Mouse (Mus musculus): ENCODE results near the gene Sesn3. TPM values are rescaled to one million over a fixed set of nuclear protein-coding genes. Genes with fewer than 3 reads are reported as not detected.
"Not testable (repeated sequence)": the region's sequence is repeated elsewhere in the genome, so short reads cannot be mapped to it uniquely, and the experiment has no call there.

Gene Sesn3
- 14.8 and 14.9 TPM in 2 replicates for total RNA-seq (2014; rRNA removed)
- 4.2 and 5.6 TPM in 2 replicates for polyA plus RNA-seq (2012; rRNA removed)

GRCm38 (mm10) chr9:14274986-14275720, at the start of gene Sesn3:
Gene Sesn3, plus strand, starts transcription at chr9:14275067.
- H3K27ac ChIP-seq (replicated peaks; ENCODE audit: insufficient read depth, low read depth, low read length): peak within 1 kb of the TSS; percentile 78
- H3K4me1 ChIP-seq (ENCODE audit: control insufficient read depth, insufficient read depth, low read length): no peaks in the 10 kb centered on the region
- peak within 1 kb of the TSS; percentile 21 for H3K9ac ChIP-seq (ENCODE audit: low read depth, low read length)
- H3K4me3 ChIP-seq (ENCODE audit: insufficient read depth, low read depth, low read length): peak within 1 kb of the TSS; percentile 35
- H3K36me3 ChIP-seq (ENCODE audit: control insufficient read depth, insufficient read depth, low read length): no peaks in the 10 kb centered on the region
- WGBS: 4% methylated on average over 25 of the region's 25 CpGs
- peak; percentile 83 for DNase-seq (ENCODE audit: extremely low read depth, low read depth, low spot score)
- H3K27me3 ChIP-seq (ENCODE audit: control insufficient read depth, insufficient read depth, low read length): no peaks in the 10 kb centered on the region
- peaks cover 2% of the 10 kb centered on the region; the same call in 1 of the 2 replicates for H3K79me2 ChIP-seq (ENCODE audit: control insufficient read depth, insufficient read depth, low read length)
- TF ChIP-seq CTCF (IDR thresholded peaks at IDR 0.05; ENCODE audit: low read depth, low read length) (peak; percentile 46; the same call in 1 of the 2 replicates), POLR2A (IDR thresholded peaks at IDR 0.05; ENCODE audit: extremely low read depth, insufficient read depth, low read length) (peak; percentile 42)

- not testable (repeated sequence) for H3K79me2 ChIP-seq (ENCODE audit: control insufficient read depth, insufficient read depth, low read length); H3K36me3 ChIP-seq (ENCODE audit: control insufficient read depth, insufficient read depth, low read length); H3K27ac ChIP-seq (replicated peaks; ENCODE audit: insufficient read depth, low read depth, low read length); DNase-seq (ENCODE audit: extremely low read depth, low read depth, low spot score); H3K9ac ChIP-seq (ENCODE audit: low read depth, low read length); H3K4me3 ChIP-seq (ENCODE audit: insufficient read depth, low read depth, low read length); H3K27me3 ChIP-seq (ENCODE audit: control insufficient read depth, insufficient read depth, low read length); H3K4me1 ChIP-seq (ENCODE audit: control insufficient read depth, insufficient read depth, low read length)
- 88% methylated on average over 2 of the region's 2 CpGs for WGBS
These were observed 47.8 kb upstream of the Sesn3 start for GRCm38 (mm10) chr9:14227086-14227485.

GRCm38 (mm10) chr9:14233702-14234373, 41.0 kb upstream of the Sesn3 start:
- DNase-seq (ENCODE audit: extremely low read depth, low read depth, low spot score): peak; percentile 66
- TF ChIP-seq POLR2A (IDR thresholded peaks at IDR 0.05; ENCODE audit: extremely low read depth, insufficient read depth, low read length) (no peak), CTCF (IDR thresholded peaks at IDR 0.05; ENCODE audit: low read depth, low read length) (no peak)
- Histone ChIP-seq H3K27ac (replicated peaks; ENCODE audit: insufficient read depth, low read depth, low read length) (no peak overlapping the region), H3K27me3 (ENCODE audit: control insufficient read depth, insufficient read depth, low read length) (no peaks in the 10 kb centered on the region), H3K4me1 (ENCODE audit: control insufficient read depth, insufficient read depth, low read length) (peaks cover 15% of the 10 kb centered on the region), H3K4me3 (ENCODE audit: insufficient read depth, low read depth, low read length) (no peak overlapping the region), H3K79me2 (ENCODE audit: control insufficient read depth, insufficient read depth, low read length) (no peaks in the 10 kb centered on the region), H3K36me3 (ENCODE audit: control insufficient read depth, insufficient read depth, low read length) (no peaks in the 10 kb centered on the region), H3K9ac (ENCODE audit: low read depth, low read length) (no peak overlapping the region)
- WGBS: 36% methylated on average over 7 of the region's 7 CpGs

GRCm38 (mm10) chr9:14235286-14235685, 39.6 kb upstream of the Sesn3 start:
- WGBS: 25% methylated on average over 2 of the region's 2 CpGs
- H3K4me3 ChIP-seq (ENCODE audit: insufficient read depth, low read depth, low read length): no peak overlapping the region
- no peak for TF ChIP-seq POLR2A (IDR thresholded peaks at IDR 0.05; ENCODE audit: extremely low read depth, insufficient read depth, low read length)
- TF ChIP-seq CTCF (IDR thresholded peaks at IDR 0.05; ENCODE audit: low read depth, low read length): no peak
- DNase-seq (ENCODE audit: extremely low read depth, low read depth, low spot score): peak; percentile 59
- H3K9ac ChIP-seq (ENCODE audit: low read depth, low read length): no peak overlapping the region
- H3K4me1 ChIP-seq (ENCODE audit: control insufficient read depth, insufficient read depth, low read length): peaks cover 15% of the 10 kb centered on the region
- no peaks in the 10 kb centered on the region for H3K79me2 ChIP-seq (ENCODE audit: control insufficient read depth, insufficient read depth, low read length)
- H3K27me3 ChIP-seq (ENCODE audit: control insufficient read depth, insufficient read depth, low read length): no peaks in the 10 kb centered on the region
- no peaks in the 10 kb centered on the region for H3K36me3 ChIP-seq (ENCODE audit: control insufficient read depth, insufficient read depth, low read length)
- H3K27ac ChIP-seq (replicated peaks; ENCODE audit: insufficient read depth, low read depth, low read length): no peak overlapping the region

GRCm38 (mm10) chr9:14241003-14241402, 33.9 kb upstream of the Sesn3 start:
- not testable (repeated sequence) for H3K27me3 ChIP-seq (ENCODE audit: control insufficient read depth, insufficient read depth, low read length); H3K79me2 ChIP-seq (ENCODE audit: control insufficient read depth, insufficient read depth, low read length); DNase-seq (ENCODE audit: extremely low read depth, low read depth, low spot score); H3K9ac ChIP-seq (ENCODE audit: low read depth, low read length); H3K36me3 ChIP-seq (ENCODE audit: control insufficient read depth, insufficient read depth, low read length); H3K27ac ChIP-seq (replicated peaks; ENCODE audit: insufficient read depth, low read depth, low read length); H3K4me1 ChIP-seq (ENCODE audit: control insufficient read depth, insufficient read depth, low read length); H3K4me3 ChIP-seq (ENCODE audit: insufficient read depth, low read depth, low read length)
- WGBS: 92% methylated on average over 1 of the region's 1 CpGs

- no peak overlapping the region for H3K27ac ChIP-seq (replicated peaks; ENCODE audit: insufficient read depth, low read depth, low read length)
- DNase-seq (ENCODE audit: extremely low read depth, low read depth, low spot score): no peak
- H3K79me2 ChIP-seq (ENCODE audit: control insufficient read depth, insufficient read depth, low read length): no peaks in the 10 kb centered on the region
- H3K9ac ChIP-seq (ENCODE audit: low read depth, low read length): no peak overlapping the region
- WGBS: 90% methylated on average over 2 of the region's 2 CpGs
- H3K4me3 ChIP-seq (ENCODE audit: insufficient read depth, low read depth, low read length): no peak overlapping the region
- H3K36me3 ChIP-seq (ENCODE audit: control insufficient read depth, insufficient read depth, low read length): no peaks in the 10 kb centered on the region
- H3K4me1 ChIP-seq (ENCODE audit: control insufficient read depth, insufficient read depth, low read length): no peaks in the 10 kb centered on the region
- no peak for TF ChIP-seq CTCF (IDR thresholded peaks at IDR 0.05; ENCODE audit: low read depth, low read length)
- TF ChIP-seq POLR2A (IDR thresholded peaks at IDR 0.05; ENCODE audit: extremely low read depth, insufficient read depth, low read length): no peak
- H3K27me3 ChIP-seq (ENCODE audit: control insufficient read depth, insufficient read depth, low read length): no peaks in the 10 kb centered on the region
These were observed 32.6 kb upstream of the Sesn3 start for GRCm38 (mm10) chr9:14242308-14242707.

Data from liver, adult 2 months (tissue).